Mouse (Mus musculus) hindbrain, embryonic 15.5 days (tissue): ENCODE measurements around the gene Dnm2. TPM values are rescaled to one million over a fixed set of nuclear protein-coding genes. Genes with fewer than 3 reads are reported as not detected.

Experiments used
- ATAC-seq: fragments of 200-750 bp; cut with Nextera tagmentation; 2 replicates; pipeline ENCODE4 v1.8.0; 2017; ENCODE audit warnings: low read depth, moderate number of reproducible peaks, moderate TSS enrichment; ENCODE audit not compliant: low FRiP score
- H3K27ac ChIP-seq: fragments of 300-500 bp; sonication (generic); replicated peaks from 2 replicates; pipeline ENCODE4 v1.5.1; 2015; ENCODE audit warnings: mild to moderate bottlenecking, inconsistent platforms
- H3K27me3 ChIP-seq: fragments of 300-500 bp; sonication (generic); 2 replicates; pipeline ENCODE4 v1.6.1; 2015; ENCODE audit warnings: control low read depth, inconsistent platforms
- H3K36me3 ChIP-seq: fragments of 300-500 bp; sonication (generic); 2 replicates; pipeline ENCODE4 v1.6.1; 2015; ENCODE audit warnings: control low read depth, inconsistent platforms
- H3K4me1 ChIP-seq: fragments of 300-500 bp; sonication (generic); replicated peaks from 2 replicates; pipeline ENCODE4 v1.6.1; 2015; ENCODE audit warnings: control low read depth, inconsistent platforms
- H3K4me2 ChIP-seq: fragments of 300-500 bp; sonication (generic); 2 replicates; pipeline ENCODE4 v1.6.1; 2015; ENCODE audit warnings: moderate library complexity, mild to moderate bottlenecking, inconsistent platforms
- H3K4me3 ChIP-seq: fragments of 300-500 bp; sonication (generic); 2 replicates; pipeline ENCODE4 v1.5.1; 2015; ENCODE audit warnings: mild to moderate bottlenecking, inconsistent platforms
- H3K9ac ChIP-seq: fragments of 300-500 bp; sonication (generic); 2 replicates; pipeline ENCODE4 v1.6.1; 2015; ENCODE audit warnings: inconsistent platforms
- H3K9me3 ChIP-seq: fragments of 300-500 bp; sonication (generic); 2 replicates; pipeline ENCODE4 v1.6.1; 2016; ENCODE audit warnings: control low read depth, inconsistent platforms
- WGBS: fragments of 180-500 bp; shearing (Covaris S2); methylation state at CpG from one replicate; pipeline ENCODE4 v1.1.7; 2015; 5-methylcytosine and 5-hydroxymethylcytosine counted together
- polyA plus RNA-seq: library from polyadenylated mRNA; unstranded; fragments of >200 nt; fragmentation: Nextera tagmentation; extraction: Ambion mirVana; gene quantifications from 2 replicates; pipeline ENCODE4 v1.2.1, GENCODE M21; 2015

Gene Dnm2
- polyA plus RNA-seq, 1 experiment from 2014 or later: 73.1 TPM

- Histone ChIP-seq H3K9ac (no peak overlapping the region), H3K4me3 (no peak overlapping the region), H3K4me1 (peaks cover 31% of the 10 kb centered on the region), H3K36me3 (peaks cover 34% of the 10 kb centered on the region), H3K9me3 (no peaks in the 10 kb centered on the region), H3K27me3 (no peaks in the 10 kb centered on the region), H3K4me2 (no peak overlapping the region), H3K27ac (no peak overlapping the region)
- 72% methylated on average over 7 of the region's 7 CpGs for WGBS
- ATAC-seq: no peak
Measured at GRCm38 (mm10) chr9:21408624-21409023, 16.1 kb upstream of the Dnm2 start.

GRCm38 (mm10) chr9:21409592-21410317 lies 15.0 kb upstream of the Dnm2 start:
- Histone ChIP-seq H3K9me3 (no peaks in the 10 kb centered on the region), H3K9ac (no peak overlapping the region), H3K4me2 (no peak overlapping the region), H3K36me3 (peaks cover 26% of the 10 kb centered on the region), H3K27ac (no peak overlapping the region; the same call in 1 of the 2 replicates), H3K4me1 (peaks cover 37% of the 10 kb centered on the region), H3K4me3 (no peak overlapping the region), H3K27me3 (no peaks in the 10 kb centered on the region)
- no peak for ATAC-seq
- WGBS: 32% methylated on average over 9 of the region's 9 CpGs

- H3K9ac ChIP-seq: peak within 1 kb of the TSS; percentile 55
- H3K27me3 ChIP-seq: no peaks in the 10 kb centered on the region
- H3K4me3 ChIP-seq: peak within 1 kb of the TSS; percentile 59
- peak within 1 kb of the TSS; percentile 89 for H3K4me2 ChIP-seq
- 2% methylated on average over 53 of the region's 53 CpGs for WGBS
- H3K9me3 ChIP-seq: no peaks in the 10 kb centered on the region
- H3K4me1 ChIP-seq: peaks cover 37% of the 10 kb centered on the region
- peak within 1 kb of the TSS; percentile 64 for H3K27ac ChIP-seq
- peak; percentile 95 for ATAC-seq
- peaks cover 15% of the 10 kb centered on the region for H3K36me3 ChIP-seq
Measured at GRCm38 (mm10) chr9:21411669-21412550, 12.8 kb upstream of the Dnm2 start, which contains the start of gene Qtrt1. Gene Qtrt1, plus strand, starts transcription at chr9:21411837.

GRCm38 (mm10) chr9:21417866-21418265 lies 6.8 kb upstream of the Dnm2 start:
- no peak for ATAC-seq
- no peak overlapping the region for H3K4me3 ChIP-seq
- H3K9ac ChIP-seq: no peak overlapping the region
- no peaks in the 10 kb centered on the region for H3K27me3 ChIP-seq
- no peak overlapping the region for H3K4me2 ChIP-seq
- H3K4me1 ChIP-seq: peaks cover 11% of the 10 kb centered on the region
- no peaks in the 10 kb centered on the region for H3K9me3 ChIP-seq
- no peak overlapping the region for H3K27ac ChIP-seq
- WGBS: 86% methylated on average over 2 of the region's 2 CpGs
- H3K36me3 ChIP-seq: peaks cover 36% of the 10 kb centered on the region

- Histone ChIP-seq H3K4me2 (no peak overlapping the region), H3K4me3 (no peak overlapping the region), H3K27ac (no peak overlapping the region), H3K9ac (no peak overlapping the region), H3K36me3 (peaks cover 34% of the 10 kb centered on the region), H3K4me1 (no peaks in the 10 kb centered on the region), H3K27me3 (no peaks in the 10 kb centered on the region), H3K9me3 (no peaks in the 10 kb centered on the region)
- 98% methylated on average over 2 of the region's 2 CpGs for WGBS
- no peak for ATAC-seq
Measured at GRCm38 (mm10) chr9:21419646-21420045, 5.1 kb upstream of the Dnm2 start.

GRCm38 (mm10) chr9:21425556-21425945 lies 843 bp downstream of the Dnm2 start:
- peak overlapping the region; percentile 85 for H3K4me3 ChIP-seq
- H3K27me3 ChIP-seq: no peaks in the 10 kb centered on the region
- ATAC-seq: no peak
- peak overlapping the region; percentile 85 for H3K27ac ChIP-seq
- peak overlapping the region; percentile 76 for H3K9ac ChIP-seq
- WGBS: 7% methylated on average over 6 of the region's 6 CpGs
- no peaks in the 10 kb centered on the region for H3K9me3 ChIP-seq
- peak overlapping the region; percentile 96 for H3K4me2 ChIP-seq
- peaks cover 7% of the 10 kb centered on the region for H3K36me3 ChIP-seq
- peaks cover 45% of the 10 kb centered on the region for H3K4me1 ChIP-seq

- Histone ChIP-seq H3K4me2 (peak overlapping the region; percentile 96), H3K36me3 (peaks cover 2% of the 10 kb centered on the region), H3K27ac (no peak overlapping the region), H3K27me3 (no peaks in the 10 kb centered on the region), H3K4me3 (peak overlapping the region; percentile 85), H3K9ac (peak overlapping the region; percentile 76), H3K9me3 (no peaks in the 10 kb centered on the region), H3K4me1 (peaks cover 49% of the 10 kb centered on the region)
- 45% methylated on average over 1 of the region's 1 CpGs for WGBS
- ATAC-seq: no peak
Measured at GRCm38 (mm10) chr9:21426013-21426412, 1.3 kb downstream of the Dnm2 start.

- H3K4me2 ChIP-seq: peak overlapping the region; percentile 96
- H3K9ac ChIP-seq: no peak overlapping the region
- H3K27ac ChIP-seq: no peak overlapping the region
- H3K36me3 ChIP-seq: no peaks in the 10 kb centered on the region
- no peaks in the 10 kb centered on the region for H3K27me3 ChIP-seq
- 75% methylated on average over 2 of the region's 2 CpGs for WGBS
- ATAC-seq: no peak
- peak overlapping the region; percentile 85; the same call in 1 of the 2 replicates for H3K4me3 ChIP-seq
- peaks cover 54% of the 10 kb centered on the region for H3K4me1 ChIP-seq
- no peaks in the 10 kb centered on the region for H3K9me3 ChIP-seq
Measured at GRCm38 (mm10) chr9:21426525-21426924, 1.8 kb downstream of the Dnm2 start.

- H3K9me3 ChIP-seq: no peaks in the 10 kb centered on the region
- H3K4me2 ChIP-seq: no peak overlapping the region
- H3K9ac ChIP-seq: no peak overlapping the region
- 85% methylated on average over 2 of the region's 2 CpGs for WGBS
- H3K27me3 ChIP-seq: no peaks in the 10 kb centered on the region
- H3K36me3 ChIP-seq: no peaks in the 10 kb centered on the region
- H3K4me1 ChIP-seq: peaks cover 60% of the 10 kb centered on the region
- ATAC-seq: no peak
- H3K27ac ChIP-seq: no peak overlapping the region
- H3K4me3 ChIP-seq: no peak overlapping the region
Measured at GRCm38 (mm10) chr9:21427773-21428172, 3.1 kb downstream of the Dnm2 start.

- WGBS: 91% methylated on average over 6 of the region's 6 CpGs
- Histone ChIP-seq H3K27ac (no peak overlapping the region), H3K9ac (no peak overlapping the region), H3K36me3 (no peaks in the 10 kb centered on the region), H3K27me3 (no peaks in the 10 kb centered on the region), H3K4me1 (peaks cover 62% of the 10 kb centered on the region), H3K9me3 (no peaks in the 10 kb centered on the region), H3K4me2 (no peak overlapping the region), H3K4me3 (no peak overlapping the region)
- ATAC-seq: no peak
Measured at GRCm38 (mm10) chr9:21428178-21428577, 3.5 kb downstream of the Dnm2 start.

GRCm38 (mm10) chr9:21430724-21431123 lies 6.0 kb downstream of the Dnm2 start:
- no peak for ATAC-seq
- H3K9ac ChIP-seq: no peak overlapping the region
- no peak overlapping the region for H3K4me3 ChIP-seq
- H3K4me2 ChIP-seq: no peak overlapping the region
- H3K36me3 ChIP-seq: no peaks in the 10 kb centered on the region
- no peaks in the 10 kb centered on the region for H3K27me3 ChIP-seq
- H3K9me3 ChIP-seq: no peaks in the 10 kb centered on the region
- H3K4me1 ChIP-seq: peaks cover 67% of the 10 kb centered on the region
- no peak overlapping the region for H3K27ac ChIP-seq
- 74% methylated on average over 7 of the region's 7 CpGs for WGBS

- H3K36me3 ChIP-seq: no peaks in the 10 kb centered on the region
- WGBS: 82% methylated on average over 7 of the region's 7 CpGs
- no peak overlapping the region for H3K27ac ChIP-seq
- H3K4me1 ChIP-seq: peaks cover 53% of the 10 kb centered on the region
- no peaks in the 10 kb centered on the region for H3K27me3 ChIP-seq
- H3K9me3 ChIP-seq: no peaks in the 10 kb centered on the region
- H3K4me2 ChIP-seq: no peak overlapping the region
- no peak overlapping the region for H3K4me3 ChIP-seq
- H3K9ac ChIP-seq: no peak overlapping the region
- ATAC-seq: no peak
Measured at GRCm38 (mm10) chr9:21432066-21432465, 7.4 kb downstream of the Dnm2 start.
